In the genomic region with DNA sequence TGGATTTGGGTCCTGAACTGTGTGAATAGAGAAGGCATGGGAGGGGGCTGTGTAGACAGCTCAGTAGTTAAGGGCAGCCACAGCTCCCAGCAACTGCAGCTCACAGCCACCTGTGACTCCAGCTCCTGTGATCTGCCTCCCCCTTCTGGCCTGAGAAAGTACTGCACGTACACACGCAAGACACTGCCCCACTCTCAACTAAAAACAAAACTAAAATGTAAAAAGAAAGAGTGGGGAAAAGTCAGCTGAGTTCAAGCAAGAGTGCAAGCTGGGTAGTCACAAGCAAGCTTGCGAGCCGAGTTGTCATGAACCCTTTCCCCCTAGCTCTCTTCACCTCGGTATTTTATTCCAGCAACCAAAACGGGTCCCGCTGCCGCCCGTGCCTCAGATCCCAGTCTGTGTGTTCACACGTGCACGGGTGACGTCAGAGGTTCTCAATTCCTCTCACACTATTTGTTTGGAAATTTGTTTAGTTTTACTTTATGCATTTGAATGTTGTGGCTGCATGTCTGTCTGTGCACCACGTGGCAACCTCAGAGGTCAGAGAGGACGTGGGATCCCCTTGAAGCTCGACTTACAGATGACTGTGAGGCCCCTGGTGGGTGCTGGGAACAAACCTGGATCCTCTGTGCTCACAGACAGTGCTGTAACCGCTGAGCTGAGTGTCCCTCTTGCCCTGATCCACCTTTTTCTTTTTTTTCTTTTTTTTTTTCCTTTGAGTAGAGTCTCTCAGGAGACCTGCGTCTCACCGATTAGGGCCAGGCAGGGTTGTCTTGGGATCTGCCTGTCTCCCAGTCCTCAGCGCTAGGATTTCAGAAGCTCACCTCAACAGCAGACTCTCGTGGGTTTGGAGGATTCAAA, we compare ENCODE assay signal across 8 mouse cellular contexts. TPM values are rescaled to one million over a fixed set of nuclear protein-coding genes. Genes with fewer than 3 reads are reported as not detected.
DNase-seq lines count a peak whose midpoint lies in the region; ATAC-seq and TF ChIP-seq lines count a peak whose summit lies in the region.

No protein-coding gene starts in this region.

- ATAC-seq in forebrain, postnatal 0 days, result peak; percentile 82
- peak; percentile 53 for ATAC-seq in lung, embryonic 16.5 days (ENCODE audit: low read depth)

- H3K36me3 ChIP-seq in ES-E14 (ENCODE audit: control insufficient read depth, insufficient read depth, low read length, poor library complexity, severe bottlenecking), result no peaks in the 10 kb centered on the region
- H3K36me3 ChIP-seq in forebrain, postnatal 0 days (ENCODE audit: insufficient read depth), result no peaks in the 10 kb centered on the region
- H3K36me3 ChIP-seq in hindbrain, embryonic 10.5 days, result no peaks in the 10 kb centered on the region
- H3K36me3 ChIP-seq in lung, embryonic 16.5 days (ENCODE audit: control insufficient read depth, insufficient read depth, low read length), result no peaks in the 10 kb centered on the region
- H3K36me3 ChIP-seq in thymus, adult 2 months (ENCODE audit: control insufficient read depth, insufficient read depth, low read length), result no peaks in the 10 kb centered on the region

- WGBS in cerebellum, adult 2 months, result 9% methylated on average over 20 of the region's 20 CpGs
- 8% methylated on average over 20 of the region's 20 CpGs for WGBS in forebrain, postnatal 0 days
- WGBS in hindbrain, embryonic 10.5 days, result 12% methylated on average over 20 of the region's 20 CpGs
- WGBS in lung, embryonic 16.5 days, result 7% methylated on average over 20 of the region's 20 CpGs
- 4% methylated on average over 20 of the region's 20 CpGs for WGBS in thymus, adult 2 months

- H3K4me2 ChIP-seq in forebrain, postnatal 0 days (ENCODE audit: low read depth), result peak overlapping the region; percentile 42
- H3K4me2 ChIP-seq in lung, embryonic 16.5 days (ENCODE audit: low read depth, low read length), result peak overlapping the region; percentile 76

- H3K4me3 ChIP-seq in ES-E14 (ENCODE audit: insufficient read depth in 1 of 2, low read depth in 1 of 2, low read length in 2 of 2, poor library complexity in 1 of 2, severe bottlenecking in 1 of 2), result peak overlapping the region in 1 of 2 experiments; percentile 11; a peak in 1 of 4 replicates
- peak overlapping the region; percentile 41 for H3K4me3 ChIP-seq in cerebellum, adult 2 months (replicated peaks; ENCODE audit: insufficient read depth, low read depth, low read length)
- H3K4me3 ChIP-seq in forebrain, postnatal 0 days (ENCODE audit: low read depth, low read length), result no peak overlapping the region
- peak overlapping the region; percentile 43 for H3K4me3 ChIP-seq in hindbrain, embryonic 10.5 days
- H3K4me3 ChIP-seq in lung, embryonic 16.5 days (ENCODE audit: low read length), result peak overlapping the region; percentile 53
- peak overlapping the region; percentile 47 for H3K4me3 ChIP-seq in thymus, adult 2 months (ENCODE audit: control insufficient read depth, insufficient read depth, low read length)

- TF ChIP-seq CTCF in cerebellum, adult 2 months (IDR thresholded peaks at IDR 0.05; ENCODE audit: borderline replicate concordance, insufficient read depth, low read depth, low read length), result peak; percentile 97
- TF ChIP-seq CTCF in forebrain, postnatal 0 days (IDR thresholded peaks at IDR 0.05; ENCODE audit: low read depth), result peak; percentile 93
- TF ChIP-seq CTCF in thymus, adult 2 months (IDR thresholded peaks at IDR 0.05; ENCODE audit: borderline replicate concordance, control insufficient read depth, extremely low read depth, insufficient read depth, low read length, poor library complexity), result peak; percentile 81; the same call in 1 of the 2 replicates

- no peak overlapping the region for H3K27ac ChIP-seq in ES-E14 (ENCODE audit: insufficient read depth, low read depth, low read length, poor library complexity, severe bottlenecking)
- H3K27ac ChIP-seq in cerebellum, adult 2 months (ENCODE audit: insufficient read depth, low read length), result no peak overlapping the region
- H3K27ac ChIP-seq in forebrain, postnatal 0 days (ENCODE audit: low read depth, low read length), result no peak overlapping the region
- 0 out of 2 replicates have a peak overlapping the region, but pooled peaks have one; percentile 26 for H3K27ac ChIP-seq in hindbrain, embryonic 10.5 days
- no peak overlapping the region for H3K27ac ChIP-seq in lung, embryonic 16.5 days (ENCODE audit: low read length)
- H3K27ac ChIP-seq in thymus, adult 2 months (ENCODE audit: control insufficient read depth, insufficient read depth, low read length), result no peak overlapping the region

- H3K9ac ChIP-seq in ES-E14 (ENCODE audit: insufficient read depth, low read depth, low read length, poor library complexity, severe bottlenecking), result no peak overlapping the region
- H3K9ac ChIP-seq in forebrain, postnatal 0 days, result no peak overlapping the region
- H3K9ac ChIP-seq in lung, embryonic 16.5 days (ENCODE audit: low read length), result peak overlapping the region; percentile 52

- no peaks in the 10 kb centered on the region; the same call in 1 of the 2 replicates for H3K27me3 ChIP-seq in cerebellum, adult 2 months (ENCODE audit: control insufficient read depth, insufficient read depth, low read length)
- H3K27me3 ChIP-seq in forebrain, postnatal 0 days (ENCODE audit: insufficient read depth, low read length), result peaks cover 21% of the 10 kb centered on the region
- H3K27me3 ChIP-seq in hindbrain, embryonic 10.5 days (ENCODE audit: insufficient read depth, poor library complexity, severe bottlenecking), result peaks cover 91% of the 10 kb centered on the region
- peaks cover 50% of the 10 kb centered on the region for H3K27me3 ChIP-seq in lung, embryonic 16.5 days (ENCODE audit: control insufficient read depth, insufficient read depth, low read depth, low read length)
- H3K27me3 ChIP-seq in thymus, adult 2 months (ENCODE audit: control insufficient read depth, insufficient read depth, low read length), result no peaks in the 10 kb centered on the region; the same call in 1 of the 2 replicates

- no peak for TF ChIP-seq POLR2A in cerebellum, adult 2 months (IDR thresholded peaks at IDR 0.05; ENCODE audit: borderline replicate concordance, insufficient read depth, low read length)
- no peak for TF ChIP-seq POLR2A in thymus, adult 2 months (IDR thresholded peaks at IDR 0.05; ENCODE audit: control insufficient read depth, extremely low read depth, insufficient read depth, low read length, poor library complexity)

- H3K9me3 ChIP-seq in ES-E14 (ENCODE audit: control insufficient read depth, insufficient read depth, low read depth, low read length), result no peaks in the 10 kb centered on the region
- H3K9me3 ChIP-seq in forebrain, postnatal 0 days (ENCODE audit: low read length), result no peaks in the 10 kb centered on the region
- no peaks in the 10 kb centered on the region for H3K9me3 ChIP-seq in hindbrain, embryonic 10.5 days
- H3K9me3 ChIP-seq in lung, embryonic 16.5 days (ENCODE audit: control insufficient read depth, low read length), result no peaks in the 10 kb centered on the region

- DNase-seq in ES-E14 (ENCODE audit: low read depth, low spot score), result no peak
- DNase-seq in cerebellum, adult 2 months, result peak; percentile 64 to 78
- DNase-seq in forebrain, postnatal 0 days, result peak; percentile 83
- DNase-seq in hindbrain, embryonic 10.5 days (ENCODE audit: low spot score), result peak; percentile 78
- peak; percentile 68 for DNase-seq in layer of hippocampus, adult 9-10 months (ENCODE audit: low spot score)
- peak; percentile 44 for DNase-seq in ovary, adult 18-20 months (ENCODE audit: low spot score)
- peak; percentile 89 for DNase-seq in thymus, adult 2 months

- peaks cover 3 to 14% of the 10 kb centered on the region in 2 experiments; a peak in 1 of 4 replicates for H3K4me1 ChIP-seq in ES-E14 (ENCODE audit: control insufficient read depth in 2 of 2, insufficient read depth in 2 of 2, low read length in 2 of 2, poor library complexity in 1 of 2)
- peaks cover 5% of the 10 kb centered on the region; the same call in 1 of the 2 replicates for H3K4me1 ChIP-seq in cerebellum, adult 2 months (ENCODE audit: control insufficient read depth, insufficient read depth, low read length)
- no peaks in the 10 kb centered on the region for H3K4me1 ChIP-seq in forebrain, postnatal 0 days (ENCODE audit: insufficient read depth)
- peaks cover 42% of the 10 kb centered on the region for H3K4me1 ChIP-seq in hindbrain, embryonic 10.5 days (replicated peaks)
- H3K4me1 ChIP-seq in lung, embryonic 16.5 days (replicated peaks; ENCODE audit: control insufficient read depth, insufficient read depth, low read length), result 0 out of 2 replicates have a peak, but pooled peaks cover 2% of the 10 kb centered on the region
- peaks cover 4% of the 10 kb centered on the region; the same call in 1 of the 2 replicates for H3K4me1 ChIP-seq in thymus, adult 2 months (replicated peaks; ENCODE audit: control insufficient read depth, insufficient read depth, low read length)

- in situ Hi-C loops in ES-E14 (cut with MboI; ENCODE audit: low sequenced_read_pairs in 2 of 2, unreplicated experiment in 2 of 2), result loop anchor here in 1 of 2 experiments (5.0 kb wide), 1 partner anchor 62 kb away; no protein-coding TSS in a partner anchor

RNA-seq across cellular contexts. Expression of a gene that starts 15.0 kb away (rescaled TPM):
- total RNA-seq in ES-E14 (2012; rRNA removed), result not detected in 2 replicates
- 0.36 and 0.46 TPM in 2 replicates for polyA plus RNA-seq in cerebellum, adult 2 months (2012; rRNA removed)
- 0.62 and 1.9 TPM in 2 replicates for total RNA-seq in forebrain, postnatal 0 days (2014; rRNA removed)
- polyA plus RNA-seq in forebrain, postnatal 0 days (2015; fragmentation: Nextera tagmentation; extraction: Ambion mirVana), result 0.03 and 0.18 TPM in 2 replicates
- polyA plus RNA-seq in hindbrain, embryonic 10.5 days (2016; fragmentation: Nextera tagmentation; extraction: Ambion mirVana), result 1.1 and 2.0 TPM in 2 replicates
- not detected in 2 replicates for polyA plus RNA-seq in lung, embryonic 16.5 days (2015; fragmentation: Nextera tagmentation; extraction: Ambion mirVana)
- 0.03 and 0.10 TPM in 2 replicates for polyA plus RNA-seq in thymus, adult 2 months (2012; rRNA removed)

RNA-seq across cellular contexts. Expression of a gene that starts 29.3 kb away (rescaled TPM):
- 0.80 and 2.3 TPM in 2 replicates for total RNA-seq in ES-E14 (2012; rRNA removed)
- 0.30 and 0.52 TPM in 2 replicates for polyA plus RNA-seq in cerebellum, adult 2 months (2012; rRNA removed)
- total RNA-seq in forebrain, postnatal 0 days (2014; rRNA removed), result 0.05 and 0.38 TPM in 2 replicates
- polyA plus RNA-seq in forebrain, postnatal 0 days (2015; fragmentation: Nextera tagmentation; extraction: Ambion mirVana), result 0.16 and 0.46 TPM in 2 replicates
- polyA plus RNA-seq in hindbrain, embryonic 10.5 days (2016; fragmentation: Nextera tagmentation; extraction: Ambion mirVana), result 0.56 and 0.90 TPM in 2 replicates
- 0.05 and 0.09 TPM in 2 replicates for polyA plus RNA-seq in lung, embryonic 16.5 days (2015; fragmentation: Nextera tagmentation; extraction: Ambion mirVana)
- 0.20 and 0.31 TPM in 2 replicates for polyA plus RNA-seq in thymus, adult 2 months (2012; rRNA removed)

RNA-seq across cellular contexts. Expression of a gene that starts 51.7 kb away (rescaled TPM):
- 27.4 and 33.4 TPM in 2 replicates for total RNA-seq in ES-E14 (2012; rRNA removed)
- 44.4 and 47.5 TPM in 2 replicates for polyA plus RNA-seq in cerebellum, adult 2 months (2012; rRNA removed)
- 40.3 and 41.9 TPM in 2 replicates for total RNA-seq in forebrain, postnatal 0 days (2014; rRNA removed)
- polyA plus RNA-seq in forebrain, postnatal 0 days (2015; fragmentation: Nextera tagmentation; extraction: Ambion mirVana), result 27.9 and 30.5 TPM in 2 replicates
- 33.3 and 38.5 TPM in 2 replicates for polyA plus RNA-seq in hindbrain, embryonic 10.5 days (2016; fragmentation: Nextera tagmentation; extraction: Ambion mirVana)
- polyA plus RNA-seq in lung, embryonic 16.5 days (2015; fragmentation: Nextera tagmentation; extraction: Ambion mirVana), result 20.6 and 22.1 TPM in 2 replicates
- 188 and 209 TPM in 2 replicates for polyA plus RNA-seq in thymus, adult 2 months (2012; rRNA removed)
